Mouse (Mus musculus) bone marrow macrophage, adult 2 months (primary cell): Measurements from ENCODE around the gene C1qbp. TPM values are rescaled to one million over a fixed set of nuclear protein-coding genes. Genes with fewer than 3 reads are reported as not detected.

Source experiments
- H3K27ac ChIP-seq: 2 replicates; pipeline ENCODE4 v1.5.1; 2012; ENCODE audit warnings: low read depth, low read length; ENCODE audit not compliant: insufficient read depth
- H3K4me1 ChIP-seq: 2 replicates; pipeline ENCODE4 v1.6.1; 2012; ENCODE audit warnings: low read length; ENCODE audit not compliant: control insufficient read depth, insufficient read depth
- H3K4me3 ChIP-seq: 2 replicates; pipeline ENCODE4 v1.5.1; 2012; ENCODE audit warnings: mild to moderate bottlenecking, low read length, moderate library complexity; ENCODE audit not compliant: insufficient read depth
- CTCF ChIP-seq: IDR thresholded peaks from 2 replicates; pipeline ENCODE4 v1.5.1; 2012; ENCODE audit warnings: low read depth, mild to moderate bottlenecking, low read length, moderate library complexity
- POLR2A ChIP-seq: IDR thresholded peaks from 2 replicates; pipeline ENCODE4 v1.6.1; 2012; ENCODE audit warnings: mild to moderate bottlenecking, low read depth, low read length, borderline replicate concordance
- polyA plus RNA-seq: library from polyadenylated mRNA; stranded (reverse); fragments of >200 nt; gene quantifications from 2 replicates; pipeline ENCODE4 v1.2.4, GENCODE M21; 2012; ENCODE audit not compliant: missing spikeins, insufficient read depth, insufficient read length

The C1qbp gene
- polyA plus RNA-seq, 1 experiment: 49.8 TPM

DNA sequence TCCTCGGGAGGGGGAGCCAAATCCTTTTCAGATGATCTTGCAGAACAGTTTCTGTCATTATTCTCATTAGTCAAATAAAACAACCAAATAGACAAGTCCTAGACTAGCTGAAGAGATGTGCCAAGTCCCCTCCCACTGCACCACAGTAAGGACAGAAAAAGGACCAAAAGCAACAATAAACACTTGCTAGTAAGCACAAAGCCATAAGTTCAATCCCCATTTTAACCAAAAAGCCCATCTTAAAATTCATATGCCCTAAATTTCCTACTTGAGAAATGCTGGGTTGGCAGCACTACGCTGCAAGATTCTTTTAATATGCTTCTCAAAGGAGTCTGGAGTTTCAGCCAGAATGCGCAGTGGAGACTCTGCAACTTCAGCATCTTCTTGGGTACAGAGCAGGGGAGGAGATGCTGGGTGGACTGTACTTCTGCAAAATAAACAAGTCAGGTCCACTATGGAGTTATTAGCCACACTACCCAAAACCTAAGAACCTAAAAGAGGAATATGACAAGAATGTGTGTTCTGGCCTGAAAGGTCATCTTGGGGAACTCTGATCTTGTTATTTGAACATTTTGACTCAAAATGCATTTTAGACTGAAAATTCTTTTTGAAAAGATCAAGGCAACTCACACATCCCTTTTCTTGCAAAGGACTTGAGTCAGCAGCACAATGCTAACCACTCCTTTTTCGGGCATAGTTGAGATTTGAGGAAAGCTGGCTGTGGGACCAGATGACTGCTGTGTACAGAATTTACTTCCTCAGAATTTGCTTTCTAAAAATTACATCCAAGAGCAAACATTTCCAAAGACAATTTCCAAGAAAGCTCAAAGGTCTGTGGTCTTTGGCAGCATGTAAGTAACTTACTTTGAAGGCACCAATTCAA, 37.6 kb downstream of the C1qbp start:
- no peak for TF ChIP-seq CTCF
- no peak for TF ChIP-seq POLR2A
- Histone ChIP-seq H3K4me1 (peaks cover 18% of the 10 kb centered on the region), H3K4me3 (no peak overlapping the region), H3K27ac (peak overlapping the region; percentile 86)

DNA sequence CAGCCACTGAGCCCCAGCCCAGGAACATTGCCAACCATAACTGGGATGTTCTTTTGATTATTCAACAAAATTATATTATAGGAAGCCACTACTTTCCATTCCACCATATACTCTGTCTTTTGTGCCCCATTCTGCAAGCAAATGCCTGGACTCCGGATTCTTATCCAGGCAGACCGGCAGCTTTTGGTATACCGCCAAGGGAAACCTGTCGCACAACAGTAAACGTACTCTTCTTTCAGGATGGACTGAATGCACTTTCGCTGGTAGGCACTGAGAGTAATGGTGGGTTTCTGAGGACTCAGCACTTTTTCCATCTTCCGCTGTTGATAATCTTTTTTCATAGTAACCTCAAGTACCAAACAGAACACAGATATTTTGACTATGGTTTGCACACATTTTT, 39.2 kb downstream of the C1qbp start:
- H3K4me3 ChIP-seq: no peak overlapping the region
- peaks cover 18% of the 10 kb centered on the region for H3K4me1 ChIP-seq
- no peak for TF ChIP-seq CTCF
- TF ChIP-seq POLR2A: no peak
- H3K27ac ChIP-seq: no peak overlapping the region

DNA sequence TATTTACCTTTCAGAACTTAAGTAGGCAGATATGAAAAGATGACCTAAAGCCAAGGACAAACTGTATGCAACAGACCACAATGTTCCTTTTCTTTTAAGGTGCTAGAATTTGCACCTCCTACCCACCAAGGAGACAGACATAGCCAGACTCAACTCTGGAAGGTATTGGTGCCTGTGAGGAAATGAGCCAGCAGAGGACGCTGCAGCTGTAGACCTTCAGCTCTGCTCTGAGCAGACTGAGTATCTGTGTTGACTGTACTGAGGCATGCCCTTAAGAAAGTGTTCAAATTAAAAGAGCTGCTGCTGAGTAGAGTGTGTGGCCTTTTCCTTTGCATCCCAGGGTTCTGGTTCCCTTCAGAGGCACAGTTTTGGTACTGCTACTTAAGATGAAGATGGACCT, 40.2 kb downstream of the C1qbp start:
- no peak for TF ChIP-seq CTCF
- TF ChIP-seq POLR2A: no peak
- Histone ChIP-seq H3K27ac (no peak overlapping the region), H3K4me1 (peaks cover 18% of the 10 kb centered on the region), H3K4me3 (no peak overlapping the region)

DNA sequence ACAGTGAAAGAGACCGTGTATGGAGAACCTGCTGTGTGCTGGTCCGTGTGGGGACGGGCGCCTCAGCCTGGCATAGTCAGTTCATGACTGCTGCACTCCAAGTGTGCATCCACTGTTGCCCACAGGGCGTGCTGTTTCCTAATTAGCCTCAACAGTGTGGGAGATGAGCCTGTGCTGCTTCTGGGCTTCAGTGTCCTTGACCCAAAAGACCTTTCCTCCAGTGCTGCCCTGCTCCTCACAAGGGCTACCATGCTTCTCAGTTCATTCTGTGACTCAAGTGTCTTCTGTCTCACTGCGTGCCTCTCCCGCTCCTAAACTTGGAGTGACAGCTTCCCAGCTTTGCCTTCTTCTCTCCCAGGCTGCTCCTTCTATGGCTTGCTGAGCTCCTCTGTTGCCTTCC, 47.5 kb downstream of the C1qbp start:
- TF ChIP-seq POLR2A: no peak
- no peak for TF ChIP-seq CTCF
- Histone ChIP-seq H3K4me3 (no peak overlapping the region), H3K4me1 (no peaks in the 10 kb centered on the region), H3K27ac (no peak overlapping the region)

DNA sequence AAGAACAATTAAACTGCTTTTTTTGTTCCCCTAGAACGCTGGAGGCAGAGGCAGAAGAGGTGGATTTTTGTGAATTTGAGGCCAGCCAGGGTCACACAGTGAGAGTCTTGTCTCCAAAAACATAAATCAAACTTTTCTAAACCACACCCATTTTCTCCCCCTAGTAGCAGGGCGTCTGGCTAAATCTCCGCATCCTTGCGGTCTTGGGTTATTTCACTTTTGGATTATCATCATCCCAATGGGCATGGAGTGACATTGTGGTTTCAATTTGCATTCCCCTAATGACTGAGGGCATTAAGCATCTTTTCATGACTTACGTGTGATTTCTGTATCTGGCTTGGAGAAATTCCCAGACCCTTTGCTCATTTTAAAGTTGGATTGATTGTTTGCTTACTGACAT, 51.4 kb downstream of the C1qbp start:
- TF ChIP-seq POLR2A: no peak
- TF ChIP-seq CTCF: no peak
- Histone ChIP-seq H3K4me3 (no peak overlapping the region), H3K4me1 (peaks cover 3% of the 10 kb centered on the region), H3K27ac (no peak overlapping the region)

Other genes with a start within 250 kb of the C1qbp start
- 2.7 and 3.3 TPM in 2 replicates for gene Zfp3, start 218.8 kb downstream of the C1qbp start, polyA plus RNA-seq
- gene Scimp, start 170.4 kb downstream of the C1qbp start, polyA plus RNA-seq: 1.1 TPM in 1 of 2 replicates, not detected in the other
- 49.2 and 51.8 TPM in 2 replicates for gene Rabep1, start 138.2 kb downstream of the C1qbp start, polyA plus RNA-seq
- gene Nup88, start 13.1 kb downstream of the C1qbp start, polyA plus RNA-seq: 54.1 and 56.2 TPM in 2 replicates
- gene Rpain, start 12.8 kb downstream of the C1qbp start, polyA plus RNA-seq: 60.5 and 65.8 TPM in 2 replicates
- gene Dhx33, start 21.4 kb upstream of the C1qbp start, polyA plus RNA-seq: 12.6 and 13.2 TPM in 2 replicates
- 29.7 and 29.8 TPM in 2 replicates for gene Mis12, start 36.6 kb upstream of the C1qbp start, polyA plus RNA-seq
- gene Derl2, start 36.8 kb upstream of the C1qbp start, polyA plus RNA-seq: 81.9 and 90.4 TPM in 2 replicates
- gene 6330403K07Rik, start 50.5 kb upstream of the C1qbp start, polyA plus RNA-seq: not detected in 2 replicates
- 4.1 and 5.5 TPM in 2 replicates for gene Nlrp1a, start 161.7 kb upstream of the C1qbp start, polyA plus RNA-seq
- 53.0 and 61.5 TPM in 2 replicates for gene Nlrp1b, start 247.7 kb upstream of the C1qbp start, polyA plus RNA-seq